Comparison of ENCODE assay signal across 8 mouse cellular contexts in the genomic region with DNA sequence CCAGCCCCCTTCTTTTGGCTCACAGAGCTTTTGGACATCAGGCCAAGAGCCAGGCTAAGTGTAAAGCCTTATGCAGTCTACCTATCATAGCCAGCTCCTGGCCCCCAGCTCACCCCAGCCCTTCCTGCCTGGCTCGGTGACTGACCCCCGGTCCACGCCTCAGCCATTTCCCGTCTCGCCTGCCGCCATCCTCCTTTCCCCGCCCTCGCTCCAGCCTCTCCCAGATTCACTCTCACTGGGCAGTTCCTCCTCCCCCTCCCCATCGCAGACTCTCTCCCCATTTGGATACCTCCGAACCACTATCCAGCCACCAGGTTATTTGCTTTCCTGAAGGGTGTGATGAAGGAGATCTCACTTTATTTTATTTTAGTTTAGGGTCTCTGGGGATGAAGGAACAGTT. TPM values are rescaled to one million over a fixed set of nuclear protein-coding genes. Genes with fewer than 3 reads are reported as not detected.
DNase-seq lines count a peak whose midpoint lies in the region; ATAC-seq and TF ChIP-seq lines count a peak whose summit lies in the region.

No protein-coding gene starts in this region.

- intact Hi-C loops in heart, postnatal 25 days (cut with DNase I) = no loop called here

- H3K36me3 ChIP-seq in testis, adult 2 months (ENCODE audit: control insufficient read depth, insufficient read depth, low read length) = no peaks in the 10 kb centered on the region
- H3K36me3 ChIP-seq in limb, embryonic 15.5 days = no peaks in the 10 kb centered on the region
- no peaks in the 10 kb centered on the region for H3K36me3 ChIP-seq in stomach, embryonic 14.5 days (ENCODE audit: control insufficient read depth, insufficient read depth, low read length)

- H3K27me3 ChIP-seq in testis, adult 2 months (ENCODE audit: control insufficient read depth, insufficient read depth, low read length) = no peaks in the 10 kb centered on the region; the same call in none of the 2 replicates
- peaks cover 82% of the 10 kb centered on the region for H3K27me3 ChIP-seq in limb, embryonic 15.5 days
- peaks cover 45% of the 10 kb centered on the region for H3K27me3 ChIP-seq in stomach, embryonic 14.5 days (ENCODE audit: control insufficient read depth, insufficient read depth, low read length)

- H3K4me2 ChIP-seq in limb, embryonic 15.5 days = peak overlapping the region; percentile 37; the same call in 1 of the 2 replicates
- H3K4me2 ChIP-seq in stomach, embryonic 14.5 days (replicated peaks; ENCODE audit: low read depth, low read length) = peak overlapping the region; percentile 35

- H3K9me3 ChIP-seq in limb, embryonic 15.5 days = no peaks in the 10 kb centered on the region
- H3K9me3 ChIP-seq in stomach, embryonic 14.5 days (ENCODE audit: control insufficient read depth, low read depth, low read length) = no peaks in the 10 kb centered on the region

- H3K27ac ChIP-seq in testis, adult 2 months (ENCODE audit: control insufficient read depth, insufficient read depth, low read depth, low read length) = no peak overlapping the region
- no peak overlapping the region for H3K27ac ChIP-seq in limb, embryonic 15.5 days
- H3K27ac ChIP-seq in stomach, embryonic 14.5 days (ENCODE audit: low read length) = no peak overlapping the region

- H3K9ac ChIP-seq in limb, embryonic 15.5 days = no peak overlapping the region
- no peak overlapping the region for H3K9ac ChIP-seq in stomach, embryonic 14.5 days (replicated peaks; ENCODE audit: low read depth, low read length)

- no peak for DNase-seq in testis, postnatal 14 days (ENCODE audit: low spot score)
- peak; percentile 39 for DNase-seq in heart, postnatal 25 days (ENCODE audit: low spot score)
- no peak for DNase-seq in cerebellum, postnatal 14 days
- DNase-seq in frontal cortex, adult 2 months (ENCODE audit: extremely low spot score in 1 of 2, low spot score in 1 of 2) = no peak
- DNase-seq in gastrocnemius, adult 8-10 months (ENCODE audit: low spot score in 2 of 2) = no peak

- no peak for TF ChIP-seq CTCF in testis, adult 2 months (IDR thresholded peaks at IDR 0.05; ENCODE audit: control insufficient read depth, insufficient read depth, insufficient replicate concordance, low read depth, low read length)

- no peak for TF ChIP-seq POLR2A in testis, adult 2 months (IDR thresholded peaks at IDR 0.05; ENCODE audit: control insufficient read depth, low read depth, low read length)

- peak overlapping the region; percentile 12 for H3K4me3 ChIP-seq in testis, adult 2 months (ENCODE audit: control insufficient read depth, low read depth, low read length)
- peak overlapping the region; percentile 25 for H3K4me3 ChIP-seq in limb, embryonic 15.5 days
- peak overlapping the region; percentile 2; the same call in 1 of the 2 replicates for H3K4me3 ChIP-seq in stomach, embryonic 14.5 days (ENCODE audit: low read depth, low read length)

- 4% methylated on average over 10 of the region's 10 CpGs for WGBS in limb, embryonic 15.5 days
- 5% methylated on average over 10 of the region's 10 CpGs for WGBS in stomach, embryonic 14.5 days

- ATAC-seq in limb, embryonic 15.5 days (ENCODE audit: insufficient number of reproducible peaks, low FRiP score, low TSS enrichment, low read depth) = no peak
- no peak for ATAC-seq in stomach, embryonic 14.5 days (ENCODE audit: insufficient number of reproducible peaks, insufficient read depth, low FRiP score, low read depth)

- H3K4me1 ChIP-seq in testis, adult 2 months (ENCODE audit: control insufficient read depth, insufficient read depth, low read length) = peaks cover 27% of the 10 kb centered on the region
- peaks cover 46% of the 10 kb centered on the region for H3K4me1 ChIP-seq in limb, embryonic 15.5 days
- peaks cover 27% of the 10 kb centered on the region for H3K4me1 ChIP-seq in stomach, embryonic 14.5 days (ENCODE audit: control insufficient read depth, insufficient read depth, low read length)

RNA-seq across cellular contexts. Expression of gene Dhh, which starts 0.8 kb away (rescaled TPM):
- 9.4 and 10.8 TPM in 2 replicates for polyA plus RNA-seq in testis, adult 2 months (2012; rRNA removed)
- 1 to 10 TPM; 1.8 TPM for total RNA-seq in heart, postnatal 25 days (2021)
- 1.8 and 2.7 TPM in 2 replicates for polyA plus RNA-seq in limb, embryonic 15.5 days (2015; fragmentation: Nextera tagmentation; extraction: Ambion mirVana)
- polyA plus RNA-seq in stomach, embryonic 14.5 days (2014; fragmentation: Nextera tagmentation; extraction: Ambion mirVana) = 0.65 and 0.77 TPM in 2 replicates
- polyA plus RNA-seq in frontal cortex, adult 2 months (2012; rRNA removed) = 0.44 and 0.80 TPM in 2 replicates
- total RNA-seq in gastrocnemius, adult 8-10 months (2022) = 1 to 10 TPM in 1 of 4 experiments, under 1 TPM in 3; 0.19 to 1.0 (median 0.49) TPM

RNA-seq across cellular contexts. Expression of gene Rhebl1, which starts 3.2 kb away (rescaled TPM):
- polyA plus RNA-seq in testis, adult 2 months (2012; rRNA removed) = 4.6 and 4.8 TPM in 2 replicates
- total RNA-seq in heart, postnatal 25 days (2021) = 1 to 10 TPM; 2.0 to 2.8 TPM
- 14.1 and 14.2 TPM in 2 replicates for polyA plus RNA-seq in limb, embryonic 15.5 days (2015; fragmentation: Nextera tagmentation; extraction: Ambion mirVana)
- polyA plus RNA-seq in stomach, embryonic 14.5 days (2014; fragmentation: Nextera tagmentation; extraction: Ambion mirVana) = 8.1 and 9.9 TPM in 2 replicates
- polyA plus RNA-seq in frontal cortex, adult 2 months (2012; rRNA removed) = 17.6 and 19.2 TPM in 2 replicates
- 1 to 10 TPM; 1.4 to 2.9 (median 2.0) TPM for total RNA-seq in gastrocnemius, adult 8-10 months (2022)

RNA-seq across cellular contexts. Expression of gene Lmbr1l, which starts 20.5 kb away (rescaled TPM):
- polyA plus RNA-seq in testis, adult 2 months (2012; rRNA removed) = 478 and 581 TPM in 2 replicates
- 10 to 100 TPM; 11.5 to 13.4 TPM for total RNA-seq in heart, postnatal 25 days (2021)
- 19.7 and 21.8 TPM in 2 replicates for polyA plus RNA-seq in limb, embryonic 15.5 days (2015; fragmentation: Nextera tagmentation; extraction: Ambion mirVana)
- 5.1 and 8.8 TPM in 2 replicates for polyA plus RNA-seq in stomach, embryonic 14.5 days (2014; fragmentation: Nextera tagmentation; extraction: Ambion mirVana)
- polyA plus RNA-seq in frontal cortex, adult 2 months (2012; rRNA removed) = 30.5 and 33.6 TPM in 2 replicates
- total RNA-seq in gastrocnemius, adult 8-10 months (2022) = 1 to 10 TPM; 3.7 to 5.0 (median 4.2) TPM

RNA-seq across cellular contexts. Expression of gene Kmt2d, which starts 26.5 kb away (rescaled TPM):
- polyA plus RNA-seq in testis, adult 2 months (2012; rRNA removed) = 17.0 and 17.4 TPM in 2 replicates
- total RNA-seq in heart, postnatal 25 days (2021) = 10 to 100 TPM; 52.1 to 57.7 TPM
- 11.8 and 13.7 TPM in 2 replicates for polyA plus RNA-seq in limb, embryonic 15.5 days (2015; fragmentation: Nextera tagmentation; extraction: Ambion mirVana)
- polyA plus RNA-seq in stomach, embryonic 14.5 days (2014; fragmentation: Nextera tagmentation; extraction: Ambion mirVana) = 19.5 and 21.4 TPM in 2 replicates
- 47.0 and 48.6 TPM in 2 replicates for polyA plus RNA-seq in frontal cortex, adult 2 months (2012; rRNA removed)
- total RNA-seq in gastrocnemius, adult 8-10 months (2022) = 10 to 100 TPM; 52.6 to 67.2 (median 59.1) TPM

RNA-seq across cellular contexts. Expression of gene Tuba1b, which starts 36.9 kb away (rescaled TPM):
- 124 and 148 TPM in 2 replicates for polyA plus RNA-seq in testis, adult 2 months (2012; rRNA removed)
- total RNA-seq in heart, postnatal 25 days (2021) = 100 to 1,000 TPM; 163 to 175 TPM
- polyA plus RNA-seq in limb, embryonic 15.5 days (2015; fragmentation: Nextera tagmentation; extraction: Ambion mirVana) = 1,374 and 1,490 TPM in 2 replicates
- 1,548 and 1,685 TPM in 2 replicates for polyA plus RNA-seq in stomach, embryonic 14.5 days (2014; fragmentation: Nextera tagmentation; extraction: Ambion mirVana)
- polyA plus RNA-seq in frontal cortex, adult 2 months (2012; rRNA removed) = 1,157 and 1,186 TPM in 2 replicates
- total RNA-seq in gastrocnemius, adult 8-10 months (2022) = 10 to 100 TPM; 12.6 to 24.6 (median 20.3) TPM

Comparison
In these comparisons a context has a peak if more than half of its experiments do, and no peak if none do; other contexts are left out.
1. RNA of gene Lmbr1l, which starts 20.5 kb away (polyA plus RNA-seq): 478 to 581 TPM in testis, adult 2 months; 30.5 to 33.6 TPM in frontal cortex, adult 2 months, 19.7 to 21.8 TPM in limb, embryonic 15.5 days and 5.1 to 8.8 TPM in stomach, embryonic 14.5 days; every median in the first group is over 10 times any median in the second.
2. Peak in every context shown above with its lines, with median percentiles within 50 percentile points of each other: H3K4me3 ChIP-seq.